Mouse (Mus musculus) liver, embryonic 15.5 days (tissue): ENCODE data around the gene Tram2. TPM values are rescaled to one million over a fixed set of nuclear protein-coding genes. Genes with fewer than 3 reads are reported as not detected.

Source experiments
- ATAC-seq: fragments of 200-750 bp; cut with Nextera tagmentation; 2 replicates; pipeline ENCODE4 v1.8.0; 2017; ENCODE audit warnings: moderate number of reproducible peaks, mild to moderate bottlenecking, moderate library complexity; ENCODE audit not compliant: insufficient read depth
- H3K27ac ChIP-seq: fragments of 300-500 bp; sonication (generic); replicated peaks from 2 replicates; pipeline ENCODE4 v1.5.1; 2015; ENCODE audit warnings: mild to moderate bottlenecking, inconsistent platforms
- H3K27me3 ChIP-seq: fragments of 300-500 bp; sonication (generic); 2 replicates; pipeline ENCODE4 v1.6.1; 2015; ENCODE audit warnings: mild to moderate bottlenecking, inconsistent platforms
- H3K36me3 ChIP-seq: fragments of 300-500 bp; sonication (generic); replicated peaks from 2 replicates; pipeline ENCODE4 v1.6.1; 2015; ENCODE audit warnings: moderate library complexity, mild to moderate bottlenecking, inconsistent platforms
- H3K4me1 ChIP-seq: fragments of 300-500 bp; sonication (generic); replicated peaks from 2 replicates; pipeline ENCODE4 v1.6.1; 2015; ENCODE audit warnings: inconsistent platforms
- H3K4me2 ChIP-seq: fragments of 300-500 bp; sonication (generic); 2 replicates; pipeline ENCODE4 v1.6.1; 2015; ENCODE audit warnings: moderate library complexity, mild to moderate bottlenecking, inconsistent platforms
- H3K4me3 ChIP-seq: fragments of 300-500 bp; sonication (generic); replicated peaks from 2 replicates; pipeline ENCODE4 v1.5.1; 2015; ENCODE audit warnings: mild to moderate bottlenecking, inconsistent platforms
- H3K9ac ChIP-seq: fragments of 300-500 bp; sonication (generic); 2 replicates; pipeline ENCODE4 v1.6.1; 2015; ENCODE audit warnings: moderate library complexity, mild to moderate bottlenecking, inconsistent platforms
- H3K9me3 ChIP-seq: fragments of 300-500 bp; sonication (generic); replicated peaks from 2 replicates; pipeline ENCODE4 v1.6.1; 2016; ENCODE audit warnings: inconsistent platforms
- WGBS: fragments of 180-500 bp; shearing (Covaris S2); methylation state at CpG from one replicate; pipeline ENCODE4 v1.1.7; 2015; ENCODE audit warnings: mixed read lengths; ENCODE audit not compliant: insufficient replicate concordance; 5-methylcytosine and 5-hydroxymethylcytosine counted together
- polyA plus RNA-seq: library from polyadenylated mRNA; unstranded; fragments of >200 nt; fragmentation: Nextera tagmentation; extraction: Ambion mirVana; gene quantifications from 2 replicates; pipeline ENCODE4 v1.2.1, GENCODE M21; 2015

The Tram2 gene
- 1.6 and 1.7 TPM in 2 replicates for polyA plus RNA-seq

DNA sequence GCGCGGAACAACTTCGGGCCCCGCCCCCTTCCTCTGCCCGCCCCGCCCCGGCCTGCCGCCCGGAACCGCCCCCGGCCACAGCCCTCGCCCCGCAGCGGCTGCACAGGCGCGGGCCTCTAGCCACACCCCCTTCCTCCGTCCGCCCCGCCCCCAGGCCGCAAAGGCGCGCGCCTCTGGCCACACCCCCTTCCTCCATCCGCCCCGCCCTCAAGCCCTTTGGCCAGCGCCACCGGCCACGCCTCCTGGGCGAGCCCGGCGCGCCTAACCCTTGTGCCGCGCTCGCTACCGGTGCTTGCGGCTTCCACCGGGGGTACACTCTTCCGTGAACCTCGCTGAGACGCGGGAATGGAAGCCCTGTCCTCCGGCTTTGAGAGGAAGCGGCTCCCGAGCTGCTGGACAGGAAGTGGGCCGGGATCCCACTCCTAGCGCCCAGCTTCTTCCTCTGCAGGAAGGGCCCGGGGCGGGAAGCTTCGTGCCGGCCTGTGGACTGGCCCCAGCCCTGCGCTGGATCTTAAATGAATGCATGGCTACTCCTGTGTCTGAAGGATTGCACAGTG lies at the start of gene Tram2:
Gene Tram2 (minus strand): TSS at position 13 of the 557 bp plus-strand sequence.
- peak within 1 kb of the TSS; percentile 85 for H3K4me2 ChIP-seq
- ATAC-seq, result peak; percentile 91
- no peaks in the 10 kb centered on the region for H3K36me3 ChIP-seq
- peak within 1 kb of the TSS; percentile 62 for H3K9ac ChIP-seq
- H3K9me3 ChIP-seq, result no peaks in the 10 kb centered on the region
- H3K27ac ChIP-seq, result peak within 1 kb of the TSS; percentile 84
- under 1% methylated on average over 51 of the region's 52 CpGs for WGBS
- peaks cover 22% of the 10 kb centered on the region for H3K27me3 ChIP-seq
- peak within 1 kb of the TSS; percentile 66 for H3K4me3 ChIP-seq
- peaks cover 29% of the 10 kb centered on the region for H3K4me1 ChIP-seq

DNA sequence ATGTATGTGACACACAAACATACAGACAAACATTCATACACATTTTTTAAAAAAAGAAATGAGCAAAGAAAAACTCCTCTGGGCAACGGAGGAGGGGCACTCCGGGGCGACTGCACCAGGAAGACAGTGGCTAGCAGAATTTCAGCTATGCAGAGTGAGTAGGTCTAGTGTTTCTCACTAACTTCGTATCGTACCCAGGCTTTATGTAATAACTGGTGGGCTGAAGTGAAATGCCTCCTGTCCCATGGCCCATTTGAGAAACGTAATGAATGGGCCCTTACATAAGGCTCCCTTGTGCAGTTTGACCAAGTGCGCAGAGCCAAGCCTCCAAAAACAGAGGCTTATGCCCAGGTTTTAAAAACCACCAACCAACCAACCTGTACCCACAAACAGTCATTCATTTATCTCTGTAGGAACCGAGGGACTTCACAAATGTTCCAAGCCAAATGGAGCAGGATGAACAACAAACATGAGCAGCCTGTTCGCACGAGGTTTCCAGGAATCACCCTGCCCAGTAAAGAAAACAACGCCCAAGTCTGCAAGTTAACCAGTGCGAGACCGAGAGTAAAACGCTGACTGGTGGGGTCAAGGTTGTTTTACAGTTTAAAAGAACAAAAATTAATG lies 45.8 kb upstream of the Tram2 start:
- no peak overlapping the region for H3K4me3 ChIP-seq
- H3K4me1 ChIP-seq, result no peaks in the 10 kb centered on the region
- 0 out of 2 replicates have a peak, but pooled peaks have one; percentile 22 for ATAC-seq
- no peaks in the 10 kb centered on the region for H3K27me3 ChIP-seq
- no peaks in the 10 kb centered on the region for H3K36me3 ChIP-seq
- no peak overlapping the region for H3K9ac ChIP-seq
- H3K9me3 ChIP-seq, result no peaks in the 10 kb centered on the region
- H3K4me2 ChIP-seq, result no peak overlapping the region
- H3K27ac ChIP-seq, result no peak overlapping the region
- 66% methylated on average over 14 of the region's 14 CpGs for WGBS

DNA sequence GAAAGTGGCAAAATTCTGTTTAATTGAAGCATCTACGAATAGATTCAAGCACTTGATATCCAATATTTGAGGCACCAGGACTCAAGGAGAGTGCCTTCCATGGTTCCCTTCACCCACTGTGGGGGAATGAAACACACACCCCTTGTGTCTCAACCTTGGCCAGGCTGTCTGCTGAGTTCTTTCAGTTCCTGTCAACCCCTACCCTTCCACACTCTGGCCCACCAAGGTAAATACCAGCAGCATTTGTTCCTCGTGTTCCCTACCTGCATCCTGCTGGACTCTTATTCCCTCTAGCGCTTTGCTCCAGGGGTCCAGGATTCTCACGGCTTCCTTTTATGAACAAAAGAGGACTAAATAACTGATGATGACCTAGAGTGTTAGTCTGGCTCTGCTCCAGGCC lies 24.8 kb upstream of the Tram2 start:
- Histone ChIP-seq H3K9me3 (no peaks in the 10 kb centered on the region), H3K36me3 (no peaks in the 10 kb centered on the region), H3K4me2 (no peak overlapping the region), H3K27me3 (no peaks in the 10 kb centered on the region), H3K27ac (no peak overlapping the region), H3K4me3 (no peak overlapping the region), H3K9ac (no peak overlapping the region), H3K4me1 (peaks cover 9% of the 10 kb centered on the region)
- ATAC-seq, result no peak
- WGBS, result 67% methylated on average over 4 of the region's 4 CpGs

DNA sequence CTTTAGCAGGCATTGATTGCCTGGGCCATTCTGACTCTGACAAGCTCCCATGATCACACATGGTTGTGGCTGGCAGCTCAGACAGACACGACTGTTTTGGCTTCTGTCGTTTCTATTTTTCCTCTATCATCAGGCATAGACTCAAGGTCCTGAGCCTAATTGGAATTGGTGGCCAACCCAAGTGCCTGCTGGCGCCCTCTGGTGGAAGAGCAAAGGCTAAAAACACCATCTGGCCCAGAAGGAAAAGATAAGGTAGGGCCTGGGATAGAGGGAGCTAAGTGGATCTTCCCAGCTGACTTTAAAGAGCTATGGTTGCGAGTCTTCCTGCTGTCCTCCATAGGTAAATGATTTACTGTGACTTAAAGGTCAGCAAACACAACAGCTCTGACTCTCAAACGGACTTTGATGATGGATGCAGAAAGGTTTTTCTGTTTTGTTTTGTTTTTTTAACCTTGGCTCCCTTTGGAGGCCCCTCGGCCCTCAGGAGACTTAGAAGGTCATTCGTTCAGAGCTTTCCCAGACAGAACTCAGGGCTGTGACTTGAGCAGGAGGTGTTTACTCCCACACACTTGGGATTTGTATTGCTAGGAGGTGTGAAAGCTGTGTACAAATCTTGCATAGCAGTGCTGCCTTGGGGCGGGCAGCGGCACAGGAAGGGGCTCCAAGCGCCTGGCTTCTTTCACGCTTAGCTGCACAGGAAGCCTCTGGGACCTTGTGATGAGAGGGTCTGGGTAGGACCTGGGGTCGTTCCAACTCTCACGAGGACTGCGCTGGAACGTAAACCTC lies 22.4 kb upstream of the Tram2 start:
- peak; percentile 70 for ATAC-seq
- H3K27ac ChIP-seq, result peak overlapping the region; percentile 64

DNA sequence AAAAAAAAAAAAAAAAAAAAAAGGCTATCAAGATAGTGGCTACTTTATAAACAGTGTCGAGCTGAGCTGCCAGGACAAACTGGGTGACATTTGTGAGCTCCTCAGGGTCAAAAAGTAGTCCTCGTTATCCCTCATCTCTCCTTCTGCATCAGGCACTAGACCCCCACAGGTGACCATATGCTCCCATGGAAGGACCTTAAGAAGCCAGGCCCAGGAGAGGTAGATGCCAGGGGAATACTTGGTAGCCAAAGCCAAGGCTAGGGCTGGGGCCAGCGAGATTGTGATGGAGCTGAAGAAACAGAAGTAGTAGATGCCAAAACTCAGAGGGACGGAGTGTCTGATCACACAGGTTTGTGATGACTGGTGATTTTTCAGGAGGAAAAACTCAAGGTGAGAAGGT lies 21.7 kb upstream of the Tram2 start:
- Histone ChIP-seq H3K4me2 (no peak overlapping the region), H3K4me3 (no peak overlapping the region), H3K27me3 (no peaks in the 10 kb centered on the region), H3K4me1 (peaks cover 11% of the 10 kb centered on the region), H3K27ac (no peak overlapping the region), H3K9me3 (no peaks in the 10 kb centered on the region), H3K36me3 (no peaks in the 10 kb centered on the region), H3K9ac (no peak overlapping the region)
- WGBS, result 70% methylated on average over 4 of the region's 4 CpGs
- ATAC-seq, result no peak

More for the DNA sequence above, 22.4 kb upstream of the Tram2 start:
- Histone ChIP-seq H3K4me2 (no peak overlapping the region), H3K9me3 (no peaks in the 10 kb centered on the region), H3K4me3 (no peak overlapping the region), H3K27me3 (no peaks in the 10 kb centered on the region), H3K4me1 (peaks cover 11% of the 10 kb centered on the region), H3K9ac (no peak overlapping the region), H3K36me3 (no peaks in the 10 kb centered on the region)
- 28% methylated on average over 15 of the region's 15 CpGs for WGBS

DNA sequence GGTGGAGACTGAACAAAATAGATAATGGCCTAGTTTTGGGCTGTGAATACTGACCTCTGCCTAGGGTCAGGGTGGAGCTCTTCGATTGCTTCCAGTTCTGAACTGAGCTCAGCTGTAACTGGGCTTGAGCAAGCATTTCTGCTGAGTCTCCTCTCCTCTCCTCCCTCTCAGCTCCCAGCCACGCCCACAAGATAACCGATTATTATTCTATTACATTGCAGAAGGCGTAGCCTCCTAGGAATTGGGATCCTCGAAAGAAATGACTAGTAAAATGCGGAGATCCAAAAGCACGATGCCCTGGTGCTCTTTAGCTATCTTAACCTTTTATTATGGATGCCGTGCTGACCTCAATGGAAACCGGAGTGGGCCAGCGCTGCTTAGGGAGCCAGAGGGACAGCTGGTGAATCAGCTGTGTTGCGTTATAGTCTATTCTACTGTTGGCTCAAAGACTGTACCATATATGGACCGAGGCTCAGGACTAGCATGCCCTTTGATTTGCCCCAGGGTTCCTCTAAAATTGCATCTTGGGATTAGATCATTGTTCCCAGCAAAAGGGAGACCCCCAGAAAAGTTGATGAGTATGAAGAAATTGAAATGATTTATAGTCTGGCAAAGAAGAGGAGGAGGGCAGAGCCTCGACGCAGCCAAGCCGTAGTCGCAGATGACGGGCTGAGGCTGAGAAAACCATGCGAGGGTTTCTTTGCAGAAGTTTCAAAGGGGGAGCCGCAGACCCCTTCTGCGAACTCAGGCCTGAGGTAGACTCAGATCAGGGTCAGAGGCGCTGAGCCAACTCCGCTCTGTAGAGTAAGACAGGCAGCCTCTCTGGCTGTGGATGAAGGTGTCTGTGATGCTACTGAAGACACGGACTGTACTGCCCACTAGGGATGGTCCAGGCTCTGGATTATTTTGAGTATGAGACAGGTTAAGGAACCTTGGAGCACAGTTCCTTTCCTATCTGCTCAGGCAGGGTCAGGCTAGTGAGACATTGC lies 18.3 kb upstream of the Tram2 start:
- peaks cover 11% of the 10 kb centered on the region for H3K4me1 ChIP-seq
- no peak overlapping the region for H3K4me3 ChIP-seq
- H3K9me3 ChIP-seq, result no peaks in the 10 kb centered on the region
- WGBS, result 71% methylated on average over 23 of the region's 23 CpGs
- H3K27me3 ChIP-seq, result no peaks in the 10 kb centered on the region
- H3K4me2 ChIP-seq, result no peak overlapping the region
- H3K27ac ChIP-seq, result no peak overlapping the region
- H3K9ac ChIP-seq, result no peak overlapping the region
- H3K36me3 ChIP-seq, result no peaks in the 10 kb centered on the region
- ATAC-seq, result no peak

DNA sequence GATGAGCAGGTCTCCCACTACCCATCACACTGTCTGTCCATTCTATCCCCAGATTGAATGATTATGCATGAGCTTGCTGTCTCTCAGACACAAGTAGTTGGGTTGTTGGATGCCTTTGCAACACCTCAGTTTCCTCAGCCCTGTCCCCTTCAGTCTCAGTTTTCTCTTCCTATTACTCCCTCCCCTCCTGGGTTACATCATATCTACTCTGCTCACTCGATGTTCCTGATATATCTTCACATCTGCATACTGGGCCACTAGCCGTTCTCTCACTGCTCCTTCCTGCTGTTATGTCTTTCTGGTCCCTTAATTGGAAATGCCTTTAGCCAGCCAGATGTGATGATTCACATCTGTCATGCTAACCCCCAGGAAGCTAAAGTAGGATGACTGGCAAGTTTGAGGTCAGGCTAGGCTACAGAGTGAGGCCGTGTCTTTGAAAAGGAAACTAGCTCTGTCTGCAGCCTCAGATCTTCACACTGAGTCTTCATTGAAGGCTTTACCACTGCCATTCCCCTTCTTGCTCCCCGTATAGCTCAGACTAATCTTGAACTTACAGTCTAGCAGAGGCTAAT lies 15.7 kb upstream of the Tram2 start:
- Histone ChIP-seq H3K36me3 (no peaks in the 10 kb centered on the region), H3K27ac (no peak overlapping the region), H3K4me2 (no peak overlapping the region), H3K9ac (no peak overlapping the region), H3K4me1 (peaks cover 5% of the 10 kb centered on the region; the same call in 1 of the 2 replicates), H3K9me3 (no peaks in the 10 kb centered on the region), H3K27me3 (no peaks in the 10 kb centered on the region), H3K4me3 (no peak overlapping the region)
- ATAC-seq, result no peak
- 9% methylated on average over 4 of the region's 4 CpGs for WGBS

DNA sequence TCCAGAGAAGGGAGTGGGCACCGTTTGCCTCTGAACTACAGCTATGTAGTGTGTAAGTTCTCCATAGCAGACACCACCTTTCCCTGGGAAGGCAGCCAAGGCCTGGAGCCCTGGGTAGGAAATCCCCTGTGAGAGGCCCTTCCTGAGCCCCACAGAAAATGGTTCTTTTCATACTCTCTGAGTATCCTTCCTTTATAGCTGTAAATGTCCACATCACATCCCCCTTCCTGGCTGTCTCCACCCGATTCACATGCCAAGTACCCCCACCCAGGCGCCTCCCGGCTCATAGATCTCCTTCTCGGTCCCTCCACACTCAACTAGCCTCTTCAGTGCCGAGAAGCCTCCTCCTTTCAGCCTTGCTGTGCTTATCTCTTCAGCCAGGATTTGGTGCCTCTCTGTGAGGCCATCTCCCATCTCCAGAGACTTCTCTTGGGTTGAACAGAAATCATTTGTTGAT lies 10.7 kb upstream of the Tram2 start:
- no peak for ATAC-seq
- peaks cover 6% of the 10 kb centered on the region; the same call in 1 of the 2 replicates for H3K4me1 ChIP-seq
- no peaks in the 10 kb centered on the region for H3K9me3 ChIP-seq
- no peaks in the 10 kb centered on the region for H3K36me3 ChIP-seq
- H3K4me3 ChIP-seq, result no peak overlapping the region
- WGBS, result 27% methylated on average over 6 of the region's 6 CpGs
- no peak overlapping the region for H3K9ac ChIP-seq
- H3K27ac ChIP-seq, result no peak overlapping the region
- no peak overlapping the region for H3K4me2 ChIP-seq
- H3K27me3 ChIP-seq, result no peaks in the 10 kb centered on the region

DNA sequence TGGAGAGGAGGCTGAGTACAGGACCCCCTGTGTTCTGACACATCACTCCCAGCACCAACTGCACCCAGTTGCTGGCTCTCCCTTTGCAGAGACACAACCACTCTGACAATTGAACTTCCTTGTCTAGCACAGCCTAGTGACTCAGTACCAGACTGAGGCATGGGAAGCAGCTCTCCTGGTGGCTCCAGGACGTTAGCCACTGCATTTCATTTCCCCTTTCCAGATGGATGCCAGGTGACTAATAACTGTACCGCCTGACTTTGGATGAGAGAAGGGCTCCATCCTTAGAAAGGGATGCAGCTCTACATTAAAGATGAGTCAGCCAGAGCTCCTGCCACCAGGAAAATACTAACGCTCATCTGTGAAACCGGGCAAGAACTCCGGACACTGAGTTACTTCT lies 7.3 kb upstream of the Tram2 start:
- Histone ChIP-seq H3K27ac (no peak overlapping the region), H3K9ac (no peak overlapping the region), H3K27me3 (no peaks in the 10 kb centered on the region), H3K4me2 (no peak overlapping the region), H3K36me3 (no peaks in the 10 kb centered on the region), H3K4me3 (no peak overlapping the region), H3K4me1 (peaks cover 6% of the 10 kb centered on the region; the same call in 1 of the 2 replicates), H3K9me3 (no peaks in the 10 kb centered on the region)
- WGBS, result 66% methylated on average over 5 of the region's 5 CpGs
- ATAC-seq, result no peak

DNA sequence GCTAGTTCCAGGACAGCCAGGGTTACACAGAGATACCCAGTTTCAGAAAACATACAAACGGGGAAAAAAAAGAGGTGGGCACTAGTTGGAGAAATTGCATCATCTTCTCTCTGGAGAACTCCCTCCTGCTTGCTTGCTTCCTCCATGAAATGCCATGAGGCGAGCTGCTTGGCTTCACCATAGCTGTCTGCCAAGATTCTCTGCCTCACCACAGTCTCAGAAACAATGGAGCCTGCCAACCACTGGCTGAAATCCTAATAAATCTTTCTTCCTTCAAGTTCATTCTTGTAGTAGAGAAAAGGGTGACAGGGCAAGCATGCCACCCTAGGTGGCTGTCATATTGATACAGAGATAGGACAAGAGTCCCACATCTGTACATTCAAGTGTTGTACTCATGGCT lies 5.6 kb upstream of the Tram2 start:
- no peak overlapping the region for H3K27ac ChIP-seq
- ATAC-seq, result no peak
- WGBS, result 36% methylated on average over 2 of the region's 2 CpGs

More for the DNA sequence above, 5.6 kb upstream of the Tram2 start:
- H3K4me2 ChIP-seq, result no peak overlapping the region
- peaks cover 9% of the 10 kb centered on the region for H3K4me1 ChIP-seq
- H3K9me3 ChIP-seq, result no peaks in the 10 kb centered on the region
- no peak overlapping the region for H3K9ac ChIP-seq
- no peaks in the 10 kb centered on the region for H3K27me3 ChIP-seq
- H3K36me3 ChIP-seq, result no peaks in the 10 kb centered on the region
- no peak overlapping the region for H3K4me3 ChIP-seq
